Mouse (Mus musculus) lung, postnatal 4 days (tissue): ENCODE results near the gene Gm5936.
"Not testable (repeated sequence)": the region's sequence is repeated elsewhere in the genome, so short reads cannot be mapped to it uniquely, and the experiment has no call there.

Experiments
- DNase-seq, 2 experiments: peaks; one replicate each; pipeline ENCODE4 v3.0.0; 2021

The Gm5936 gene

DNA sequence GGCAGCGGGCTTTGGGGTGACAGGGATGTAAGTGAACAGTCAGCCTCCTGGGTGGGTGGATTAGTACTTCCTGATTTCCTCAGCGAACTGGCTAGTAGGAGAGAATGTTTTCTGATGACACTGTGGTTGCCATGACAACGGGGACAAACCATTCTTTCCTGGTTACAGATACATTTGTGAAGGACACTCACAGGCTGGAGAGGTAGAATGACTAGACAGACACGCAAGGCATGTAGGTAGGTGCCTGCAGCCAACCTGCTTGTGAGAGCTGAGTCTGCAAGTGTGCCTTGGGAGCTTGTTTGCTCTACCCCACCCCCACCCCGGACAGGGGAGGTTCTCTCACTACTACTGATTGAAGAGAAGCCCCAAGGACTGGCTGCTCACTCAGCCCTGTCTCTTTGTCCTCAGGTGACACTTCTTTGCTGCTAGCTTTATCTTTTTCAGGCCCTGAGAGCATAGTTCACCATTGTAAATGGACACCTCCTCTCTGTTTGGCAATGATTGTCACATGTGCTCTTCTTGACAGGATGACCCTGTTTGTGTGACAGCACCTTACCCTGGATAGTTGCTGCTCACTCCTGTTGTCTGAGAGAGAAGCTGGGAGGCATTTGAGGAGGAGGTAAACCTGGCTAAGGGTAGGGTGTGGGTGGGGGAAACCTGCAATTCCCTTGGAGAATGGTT lies at the start of gene Gm5936:
TSS of gene Gm5936 (plus strand) at position 355 of the 681 bp plus-strand sequence.
- DNase-seq = not testable (repeated sequence)

DNA sequence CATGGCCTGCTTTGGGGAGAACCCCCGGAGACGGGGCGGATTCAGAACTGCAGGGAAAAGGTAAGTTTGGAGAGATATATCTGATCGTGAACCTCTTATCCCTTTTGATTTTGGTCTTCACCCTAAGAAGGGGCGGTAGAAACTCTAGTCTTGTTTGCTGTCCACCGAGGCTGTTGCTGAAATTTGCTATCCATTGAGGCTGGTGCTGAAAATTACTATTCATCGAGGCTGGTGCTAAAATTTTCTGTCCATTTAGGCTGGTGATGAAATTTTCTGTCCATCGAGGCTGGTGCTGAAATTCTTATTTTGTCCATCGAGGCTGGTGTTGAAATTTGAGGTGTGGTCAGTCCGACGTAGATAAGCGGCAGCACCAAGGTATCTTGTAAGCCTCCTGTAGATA lies 19.1 kb downstream of the Gm5936 start:
- DNase-seq = not testable (repeated sequence)

DNA sequence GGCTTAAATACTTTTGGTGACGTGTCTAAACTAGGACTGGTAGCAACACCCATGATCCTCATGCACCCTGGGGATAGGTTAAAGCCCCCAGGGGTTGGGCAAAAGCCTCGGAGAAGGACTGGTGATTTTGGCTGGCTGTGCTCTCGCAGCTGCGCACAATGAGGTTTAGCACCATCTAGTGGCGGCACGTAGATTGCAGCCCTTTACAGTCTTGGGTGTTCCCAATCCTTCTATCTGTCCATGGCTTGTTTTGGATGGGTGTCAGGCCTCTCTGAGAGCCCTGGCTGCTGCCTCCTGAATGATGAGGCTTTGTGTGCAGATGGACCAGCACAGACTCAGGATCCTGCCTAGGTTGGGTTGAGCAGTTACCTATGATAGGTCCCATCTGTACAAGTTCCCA lies 43.1 kb downstream of the Gm5936 start:
- peak in 1 of 2 experiments; percentile 19 for DNase-seq
